Mouse (Mus musculus): Measurements from ENCODE around the gene Gm10577. TPM values are rescaled to one million over a fixed set of nuclear protein-coding genes. Genes with fewer than 3 reads are reported as not detected.

Gm10577 gene
- not detected in 2 replicates for polyA plus RNA-seq (2015; fragmentation: Nextera tagmentation; extraction: Ambion mirVana)

DNA sequence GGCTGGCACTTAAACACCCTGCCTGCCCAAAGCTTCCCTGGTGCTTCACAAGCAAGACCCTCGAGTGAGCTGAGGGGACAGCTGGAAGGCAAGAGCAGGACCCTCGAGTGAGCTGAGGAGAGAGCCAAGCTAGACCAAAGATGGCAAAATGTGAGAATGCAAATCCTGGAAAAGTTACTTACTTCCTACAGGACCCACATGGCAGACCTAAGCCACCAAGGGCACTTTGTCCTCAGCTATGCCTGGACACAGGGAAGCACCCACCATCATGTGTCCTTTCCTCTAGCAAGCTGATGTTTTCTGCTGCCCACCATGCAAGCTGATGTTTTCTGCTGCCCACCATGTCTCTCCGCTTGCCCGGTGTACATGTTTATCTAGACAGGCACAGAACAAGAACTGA, at the start of gene Gm10577:
TSS of gene Gm10577 (minus strand) at position 101 of the 400 bp plus-strand sequence.

DNA sequence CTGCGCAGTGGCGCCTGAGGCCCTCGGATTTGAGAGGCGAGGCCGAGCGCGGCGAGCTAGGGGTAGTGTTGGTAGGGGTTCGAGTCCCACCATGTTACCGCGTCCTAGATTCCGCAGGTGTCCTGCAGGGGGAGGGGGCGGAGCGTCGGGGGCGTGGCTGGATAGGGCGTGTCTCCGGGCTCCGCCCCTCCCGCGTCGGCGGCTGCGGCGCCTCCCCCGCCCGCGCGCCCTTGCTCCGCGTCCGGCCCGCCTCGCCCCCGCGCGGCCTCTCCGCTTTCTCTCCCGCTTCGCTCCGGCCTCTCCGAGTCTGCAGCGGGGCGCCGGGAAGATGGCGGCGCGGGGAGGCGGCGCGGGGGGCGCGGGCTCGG, 48.3 kb upstream of the Gm10577 start, which contains the start of gene Raver2:
TSS of gene Raver2 (plus strand) at position 198 of the 368 bp plus-strand sequence.

Other genes starting within 250 kb of the Gm10577 start
- 3.4 and 3.7 TPM in 2 replicates for gene Cachd1, start 244.0 kb downstream of the Gm10577 start, polyA plus RNA-seq (2015; fragmentation: Nextera tagmentation; extraction: Ambion mirVana)
- 7.7 and 10.4 TPM in 2 replicates for gene Raver2, start 48.3 kb upstream of the Gm10577 start, polyA plus RNA-seq (2015; fragmentation: Nextera tagmentation; extraction: Ambion mirVana)
- gene Jak1, start 244.6 kb upstream of the Gm10577 start, polyA plus RNA-seq (2015; fragmentation: Nextera tagmentation; extraction: Ambion mirVana) = 55.7 and 57.7 TPM in 2 replicates

Data from urinary bladder, postnatal 0 days (tissue).